Mouse (Mus musculus) liver, adult 2 months (tissue): ENCODE results near the gene Amhr2. TPM values are rescaled to one million over a fixed set of nuclear protein-coding genes. Genes with fewer than 3 reads are reported as not detected.

Experiments
- DNase-seq: peaks from one replicate; pipeline ENCODE4 v3.0.0-alpha.2; 2011; ENCODE audit warnings: low read depth, low spot score; ENCODE audit errors: extremely low read depth
- H3K27ac ChIP-seq: fragments of 200-500 bp; replicated peaks from 2 replicates; pipeline ENCODE4 v1.5.1; 2012; ENCODE audit warnings: low read depth, mild to moderate bottlenecking, control low read depth, inconsistent platforms, low read length; ENCODE audit not compliant: insufficient read depth
- H3K27me3 ChIP-seq: fragments of 200-500 bp; 2 replicates; pipeline ENCODE4 v1.6.1; 2012; ENCODE audit warnings: mild to moderate bottlenecking, moderate library complexity, low read length, inconsistent platforms; ENCODE audit not compliant: control insufficient read depth, insufficient read depth
- H3K36me3 ChIP-seq: fragments of 200-500 bp; 2 replicates; pipeline ENCODE4 v1.6.1; 2012; ENCODE audit warnings: low read length, inconsistent platforms; ENCODE audit not compliant: control insufficient read depth, insufficient read depth
- H3K4me1 ChIP-seq: fragments of 200-500 bp; 2 replicates; pipeline ENCODE4 v1.6.1; 2011; ENCODE audit warnings: low read length; ENCODE audit not compliant: control insufficient read depth, insufficient read depth
- H3K4me3 ChIP-seq: fragments of 200-500 bp; 2 replicates; pipeline ENCODE4 v1.5.1; 2011; ENCODE audit warnings: low read depth, mild to moderate bottlenecking, control low read depth, low read length, moderate library complexity; ENCODE audit not compliant: insufficient read depth
- H3K79me2 ChIP-seq: fragments of 200-500 bp; 2 replicates; pipeline ENCODE4 v1.6.1; 2012; ENCODE audit warnings: inconsistent platforms, mild to moderate bottlenecking, low read length, moderate library complexity; ENCODE audit not compliant: control insufficient read depth, insufficient read depth
- H3K9ac ChIP-seq: fragments of 200-500 bp; 2 replicates; pipeline ENCODE4 v1.6.1; 2012; ENCODE audit warnings: low read depth, mild to moderate bottlenecking, control low read depth, inconsistent platforms, low read length
- CTCF ChIP-seq: fragments of 200-500 bp; IDR thresholded peaks from 2 replicates; pipeline ENCODE4 v1.5.1; 2011; ENCODE audit warnings: low read depth, low read length, control low read depth
- POLR2A ChIP-seq: fragments of 200-500 bp; IDR thresholded peaks from 2 replicates; pipeline ENCODE4 v1.6.1; 2011; ENCODE audit warnings: low read length, control low read depth; ENCODE audit not compliant: insufficient read depth; ENCODE audit errors: extremely low read depth
- WGBS: fragments of 180-500 bp; shearing (Covaris S2); methylation state at CpG from one replicate; pipeline ENCODE4 v1.1.7; 2018; 5-methylcytosine and 5-hydroxymethylcytosine counted together
- polyA plus RNA-seq: library from polyadenylated mRNA; depleted of rRNA; stranded (reverse); fragments of >200 nt; gene quantifications from 2 replicates; pipeline ENCODE4 v1.2.3, GENCODE M21; 2012
- total RNA-seq: library from RNA; depleted of rRNA; stranded (reverse); fragments of >200 nt; gene quantifications from 2 replicates; pipeline ENCODE4 v1.2.3, GENCODE M21; 2014

Gene Amhr2
- total and polyA plus RNA-seq, 2 experiments: 0.09 to 0.40 TPM

DNA sequence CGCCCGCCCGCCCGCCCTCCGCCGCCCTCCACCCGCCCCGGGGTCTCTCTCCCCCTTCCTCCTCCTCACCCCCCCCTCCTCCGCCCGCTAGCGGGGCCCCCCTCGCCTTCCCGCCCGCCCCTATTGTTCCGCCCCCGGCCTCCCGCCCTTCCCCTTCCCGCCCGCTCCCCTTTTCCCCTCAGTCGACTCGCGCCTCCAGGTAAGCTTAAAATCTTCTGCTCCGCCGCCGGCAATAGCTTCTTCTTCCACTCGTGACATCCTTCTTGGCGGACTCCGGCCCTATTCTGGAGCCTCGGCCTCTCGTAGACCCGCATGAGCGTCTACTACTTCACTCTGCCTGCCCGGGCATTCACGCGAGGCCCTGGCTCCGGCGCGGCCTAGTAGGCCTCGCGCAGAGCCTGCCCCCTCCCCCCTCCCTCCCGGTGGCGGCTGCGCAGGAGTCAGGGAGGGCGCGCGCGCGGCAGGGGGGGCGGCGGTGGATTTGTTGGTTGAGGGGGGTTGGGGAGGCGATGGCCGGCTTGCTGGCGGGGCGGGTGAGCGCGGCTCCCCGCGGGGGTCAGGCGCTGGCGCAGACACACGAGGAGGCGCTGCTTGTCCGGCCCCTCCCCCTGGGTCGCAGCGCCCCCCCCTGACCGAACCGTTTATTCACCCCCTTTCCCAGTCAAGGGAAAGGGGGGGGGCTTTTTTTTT lies 25.6 kb downstream of the Amhr2 start:
- H3K4me3 ChIP-seq: peak overlapping the region; percentile 80
- H3K27me3 ChIP-seq: no peaks in the 10 kb centered on the region
- H3K79me2 ChIP-seq: peaks cover 8% of the 10 kb centered on the region
- WGBS: under 1% methylated on average over 44 of the region's 67 CpGs
- peak; percentile 57 for DNase-seq
- TF ChIP-seq POLR2A (no peak), CTCF (no peak)
- H3K27ac ChIP-seq: peak overlapping the region; percentile 84
- H3K9ac ChIP-seq: peak overlapping the region; percentile 86
- H3K36me3 ChIP-seq: peaks cover 24% of the 10 kb centered on the region
- peaks cover 9% of the 10 kb centered on the region; the same call in 1 of the 2 replicates for H3K4me1 ChIP-seq

DNA sequence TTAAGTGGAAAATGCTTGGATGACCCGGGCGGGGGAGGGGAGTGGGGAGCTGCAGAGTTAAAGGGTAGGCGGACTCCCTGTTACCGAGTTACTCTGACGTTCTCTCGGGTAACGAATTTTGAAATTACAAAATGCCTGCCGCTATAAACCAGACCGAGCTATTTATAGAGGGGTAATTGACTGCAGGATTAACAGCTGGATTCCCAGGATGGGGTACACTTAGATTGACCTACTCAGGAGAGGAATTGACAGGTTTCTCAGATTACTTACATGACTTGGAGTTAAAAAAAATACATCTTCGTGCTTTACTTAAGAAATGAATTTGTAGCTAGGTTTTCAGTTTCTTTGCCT lies 26.1 kb downstream of the Amhr2 start:
- peaks cover 8% of the 10 kb centered on the region for H3K79me2 ChIP-seq
- WGBS: 1% methylated on average over 10 of the region's 10 CpGs
- peak; percentile 40 for DNase-seq
- peak overlapping the region; percentile 80 for H3K4me3 ChIP-seq
- H3K4me1 ChIP-seq: peaks cover 9% of the 10 kb centered on the region; the same call in 1 of the 2 replicates
- H3K27ac ChIP-seq: no peak overlapping the region
- no peak for TF ChIP-seq POLR2A
- TF ChIP-seq CTCF: no peak
- peak overlapping the region; percentile 86 for H3K9ac ChIP-seq
- H3K27me3 ChIP-seq: no peaks in the 10 kb centered on the region
- H3K36me3 ChIP-seq: peaks cover 29% of the 10 kb centered on the region

DNA sequence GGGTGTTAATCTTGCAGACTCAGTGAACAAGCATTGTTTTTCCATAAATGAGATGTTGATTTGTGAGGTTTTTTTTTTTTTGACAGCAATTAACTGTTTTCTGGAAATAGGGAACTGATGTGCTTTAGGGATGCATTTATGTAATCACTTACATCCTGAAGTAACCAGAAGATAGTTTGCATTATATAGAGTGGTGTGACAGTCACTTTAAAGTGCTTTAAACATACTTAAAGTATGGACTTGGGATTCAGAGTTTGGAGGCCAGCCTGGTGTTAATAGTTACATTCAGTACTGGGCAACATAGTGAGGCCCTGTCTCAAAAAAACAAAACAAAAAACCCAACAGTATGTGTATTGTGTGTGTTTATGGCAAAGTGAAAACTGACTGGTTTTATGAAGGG lies 26.6 kb downstream of the Amhr2 start:
- Histone ChIP-seq H3K27me3 (no peaks in the 10 kb centered on the region), H3K27ac (no peak overlapping the region), H3K9ac (no peak overlapping the region), H3K4me3 (peak overlapping the region; percentile 80; the same call in 1 of the 2 replicates), H3K4me1 (peaks cover 9% of the 10 kb centered on the region; the same call in 1 of the 2 replicates), H3K79me2 (peaks cover 8% of the 10 kb centered on the region), H3K36me3 (peaks cover 32% of the 10 kb centered on the region)
- no peak for DNase-seq
- TF ChIP-seq CTCF: no peak
- TF ChIP-seq POLR2A: no peak

DNA sequence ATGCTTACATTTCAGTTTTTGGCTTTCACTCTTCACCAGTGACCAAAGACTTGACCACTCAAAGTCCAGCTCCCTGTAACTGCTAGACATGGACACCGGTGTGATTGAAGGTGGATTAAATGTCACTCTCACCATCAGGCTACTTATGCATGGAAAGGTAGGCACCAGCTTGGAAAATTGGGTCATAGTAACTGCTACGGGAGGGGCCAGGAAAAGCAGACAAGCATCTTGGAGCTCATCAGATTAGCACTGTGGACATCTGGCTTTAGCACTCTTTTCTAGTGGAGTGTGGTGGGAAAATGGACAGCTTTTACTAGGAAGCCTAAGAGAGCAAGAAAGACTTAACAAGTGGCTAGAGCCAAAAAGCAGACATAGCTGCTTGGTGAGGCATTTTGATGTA lies 28.1 kb downstream of the Amhr2 start:
- Histone ChIP-seq H3K9ac (no peak overlapping the region; the same call in 1 of the 2 replicates), H3K27me3 (no peaks in the 10 kb centered on the region), H3K4me3 (no peak overlapping the region), H3K79me2 (peaks cover 8% of the 10 kb centered on the region), H3K4me1 (peaks cover 9% of the 10 kb centered on the region; the same call in 1 of the 2 replicates), H3K27ac (no peak overlapping the region), H3K36me3 (peaks cover 45% of the 10 kb centered on the region)
- 18% methylated on average over 2 of the region's 2 CpGs for WGBS
- no peak for TF ChIP-seq CTCF
- no peak for TF ChIP-seq POLR2A
- DNase-seq: peak; percentile 23

DNA sequence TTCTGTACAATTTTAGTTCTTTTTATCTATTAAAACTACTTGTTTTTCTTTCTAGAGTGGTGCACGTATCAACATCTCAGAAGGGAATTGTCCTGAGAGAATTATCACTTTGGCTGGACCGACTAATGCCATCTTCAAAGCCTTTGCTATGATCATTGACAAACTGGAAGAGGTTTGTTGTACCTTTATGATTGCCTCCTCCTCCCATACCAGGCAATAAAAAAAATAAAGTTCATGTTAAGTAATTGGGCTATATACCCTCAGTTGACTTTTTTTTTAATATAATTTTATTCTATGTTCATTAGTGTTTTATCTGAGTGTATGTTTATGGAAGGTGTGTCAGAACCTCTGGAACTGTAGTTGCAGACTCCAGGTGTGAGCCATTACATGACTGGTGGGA lies 29.4 kb downstream of the Amhr2 start:
- no peak for DNase-seq
- Histone ChIP-seq H3K79me2 (peaks cover 8% of the 10 kb centered on the region), H3K27me3 (no peaks in the 10 kb centered on the region), H3K27ac (no peak overlapping the region), H3K4me3 (no peak overlapping the region), H3K4me1 (peaks cover 9% of the 10 kb centered on the region; the same call in 1 of the 2 replicates), H3K36me3 (peaks cover 55% of the 10 kb centered on the region), H3K9ac (no peak overlapping the region)
- no peak for TF ChIP-seq POLR2A
- TF ChIP-seq CTCF: no peak
- 94% methylated on average over 2 of the region's 2 CpGs for WGBS

DNA sequence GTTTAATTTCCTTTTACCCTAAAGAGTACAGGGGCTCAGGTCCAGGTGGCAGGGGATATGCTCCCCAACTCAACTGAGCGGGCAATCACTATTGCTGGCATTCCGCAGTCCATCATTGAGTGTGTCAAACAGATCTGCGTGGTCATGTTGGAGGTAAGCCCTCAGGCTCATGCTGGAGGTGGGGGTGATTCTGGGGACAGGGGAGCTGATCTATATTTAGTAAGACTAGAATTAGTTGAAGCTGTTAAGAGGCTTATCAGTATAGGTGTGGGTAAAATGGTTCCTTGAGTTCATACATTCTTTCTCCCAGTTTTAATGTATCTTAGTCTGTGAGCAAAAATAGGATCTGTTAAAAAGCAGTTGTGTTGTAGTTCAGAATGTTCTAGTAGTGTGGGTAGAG lies 38.0 kb downstream of the Amhr2 start:
- WGBS: 92% methylated on average over 3 of the region's 3 CpGs
- H3K27me3 ChIP-seq: no peaks in the 10 kb centered on the region
- H3K79me2 ChIP-seq: no peaks in the 10 kb centered on the region; the same call in 1 of the 2 replicates
- H3K27ac ChIP-seq: no peak overlapping the region
- no peak overlapping the region for H3K9ac ChIP-seq
- no peak overlapping the region for H3K4me3 ChIP-seq
- DNase-seq: no peak
- peaks cover 72% of the 10 kb centered on the region for H3K36me3 ChIP-seq
- no peaks in the 10 kb centered on the region for H3K4me1 ChIP-seq
- TF ChIP-seq POLR2A: no peak
